Mouse (Mus musculus) forebrain, embryonic 15.5 days (tissue): ENCODE measurements at regions not wholly inside any gene's neighbourhood (a gene's known extent, or its start where the extent isn't known, plus 50 kb on each side); places are given as distances from the start of the nearest gene placed in this dataset.

ENCODE experiments used
- ATAC-seq: fragments of 200-750 bp; cut with Nextera tagmentation; replicated peaks from 2 replicates; pipeline ENCODE4 v1.8.0; 2017; ENCODE audit warnings: mild to moderate bottlenecking, moderate TSS enrichment, moderate library complexity
- H3K27ac ChIP-seq: fragments of 300-500 bp; sonication (generic); replicated peaks from 2 replicates; pipeline ENCODE4 v1.5.1; 2015; ENCODE audit warnings: mild to moderate bottlenecking, inconsistent platforms
- H3K27me3 ChIP-seq: fragments of 300-500 bp; sonication (generic); 2 replicates; pipeline ENCODE4 v1.6.1; 2015; ENCODE audit warnings: inconsistent platforms
- H3K36me3 ChIP-seq: fragments of 300-500 bp; sonication (generic); 2 replicates; pipeline ENCODE4 v1.6.1; 2015; ENCODE audit warnings: mild to moderate bottlenecking, inconsistent platforms
- H3K4me1 ChIP-seq: fragments of 300-500 bp; sonication (generic); 2 replicates; pipeline ENCODE4 v1.6.1; 2015; ENCODE audit warnings: inconsistent platforms
- H3K4me2 ChIP-seq: fragments of 300-500 bp; sonication (generic); replicated peaks from 2 replicates; pipeline ENCODE4 v1.6.1; 2015; ENCODE audit warnings: mild to moderate bottlenecking, inconsistent platforms
- H3K4me3 ChIP-seq: fragments of 300-500 bp; sonication (generic); 2 replicates; pipeline ENCODE4 v1.5.1; 2015; ENCODE audit warnings: mild to moderate bottlenecking, inconsistent platforms
- H3K9ac ChIP-seq: fragments of 300-500 bp; sonication (generic); replicated peaks from 2 replicates; pipeline ENCODE4 v1.6.1; 2015; ENCODE audit warnings: mild to moderate bottlenecking, inconsistent platforms
- H3K9me3 ChIP-seq: fragments of 300-500 bp; sonication (generic); 2 replicates; pipeline ENCODE4 v1.6.1; 2016; ENCODE audit warnings: inconsistent platforms
- WGBS: fragments of 180-500 bp; shearing (Covaris S2); methylation state at CpG from one replicate; pipeline ENCODE4 v1.1.7; 2015; ENCODE audit warnings: mixed read lengths; 5-methylcytosine and 5-hydroxymethylcytosine counted together

- peaks cover 16% of the 10 kb centered on the region for H3K4me1 ChIP-seq
- peak overlapping the region; percentile 30 for H3K4me2 ChIP-seq
- no peak overlapping the region for H3K27ac ChIP-seq
- no peaks in the 10 kb centered on the region for H3K27me3 ChIP-seq
- ATAC-seq = no peak
- H3K9ac ChIP-seq = no peak overlapping the region
- H3K4me3 ChIP-seq = no peak overlapping the region
- no peaks in the 10 kb centered on the region for H3K36me3 ChIP-seq
- H3K9me3 ChIP-seq = no peaks in the 10 kb centered on the region
- WGBS = 26% methylated on average over 14 of the region's 14 CpGs
These were observed 274.3 kb downstream of the 1700129C05Rik start for GRCm38 (mm10) chr14:58868176-58868949.

DNA sequence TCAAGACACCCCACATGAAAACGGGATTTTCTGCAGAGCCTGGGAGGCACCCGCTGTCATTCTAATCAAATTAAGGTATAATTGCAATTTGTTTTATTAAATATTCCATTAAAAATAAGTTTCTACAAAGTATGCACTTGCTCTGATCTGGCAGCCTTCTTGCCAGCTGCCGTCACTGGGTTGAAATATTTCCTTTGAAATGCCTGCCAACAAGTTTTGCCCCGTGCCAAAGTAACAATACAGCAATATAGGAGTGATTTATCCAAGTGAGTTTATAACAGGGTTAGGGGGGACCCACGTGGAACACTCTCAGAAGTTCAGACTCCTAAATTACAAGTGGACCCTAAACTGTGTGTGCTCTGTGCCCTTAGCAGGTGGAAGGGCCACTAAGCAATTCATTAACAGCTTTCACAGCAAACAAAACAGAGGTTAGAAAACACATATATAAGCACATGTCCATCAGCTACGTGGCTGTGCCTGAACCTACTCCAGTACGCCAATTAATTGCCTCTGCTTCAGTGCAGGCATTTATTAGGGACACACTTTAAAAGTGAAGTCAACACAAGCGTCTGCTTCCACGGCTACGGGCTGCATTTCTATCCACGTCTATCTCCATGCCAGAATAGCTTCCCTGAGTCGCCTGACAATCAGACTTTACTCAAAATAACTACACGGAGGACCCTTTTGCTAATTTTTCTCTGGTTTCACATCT is 275.1 kb downstream of the 1700129C05Rik start:
- H3K9ac ChIP-seq = no peak overlapping the region

GRCm38 (mm10) chr14:58854871-58855270 is 287.8 kb downstream of the 1700129C05Rik start:
- 88% methylated on average over 4 of the region's 4 CpGs for WGBS

More for the DNA sequence above, 275.1 kb downstream of the 1700129C05Rik start:
- H3K4me1 ChIP-seq = peaks cover 16% of the 10 kb centered on the region
- peak overlapping the region; percentile 30 for H3K4me2 ChIP-seq
- no peaks in the 10 kb centered on the region for H3K27me3 ChIP-seq
- no peaks in the 10 kb centered on the region for H3K36me3 ChIP-seq
- no peaks in the 10 kb centered on the region for H3K9me3 ChIP-seq
- H3K27ac ChIP-seq = no peak overlapping the region
- H3K4me3 ChIP-seq = no peak overlapping the region
- WGBS = 8% methylated on average over 13 of the region's 13 CpGs
- peak; percentile 68 for ATAC-seq

DNA sequence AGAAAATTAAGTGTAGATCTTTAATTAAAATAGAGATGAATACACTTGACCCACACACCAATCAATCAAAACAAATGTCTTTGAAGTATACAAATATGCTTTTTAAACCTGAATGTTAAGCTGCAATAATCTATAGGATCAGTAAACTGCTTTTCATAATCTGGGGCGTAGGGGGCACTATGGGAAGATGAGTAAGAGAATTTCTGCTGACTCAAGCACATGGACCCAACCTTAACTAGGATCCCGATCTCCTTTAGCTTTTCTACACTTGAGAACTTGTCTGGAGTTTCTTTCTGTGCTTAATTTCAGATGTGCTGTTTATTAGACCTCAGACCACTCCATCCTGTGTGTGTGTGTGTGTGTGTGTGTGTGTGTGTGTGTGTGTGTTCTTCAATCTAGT is 298.1 kb downstream of the 1700129C05Rik start:
- Histone ChIP-seq H3K4me3 (no peak overlapping the region), H3K27ac (no peak overlapping the region), H3K4me1 (no peaks in the 10 kb centered on the region), H3K9ac (no peak overlapping the region), H3K9me3 (no peaks in the 10 kb centered on the region), H3K27me3 (no peaks in the 10 kb centered on the region), H3K36me3 (no peaks in the 10 kb centered on the region), H3K4me2 (no peak overlapping the region)
- ATAC-seq = no peak
- 85% methylated on average over 2 of the region's 2 CpGs for WGBS

More at GRCm38 (mm10) chr14:58854871-58855270, 287.8 kb downstream of the 1700129C05Rik start:
- H3K27ac ChIP-seq = no peak overlapping the region
- no peaks in the 10 kb centered on the region for H3K27me3 ChIP-seq
- H3K36me3 ChIP-seq = no peaks in the 10 kb centered on the region
- no peak overlapping the region for H3K4me2 ChIP-seq
- H3K4me3 ChIP-seq = no peak overlapping the region
- H3K9ac ChIP-seq = no peak overlapping the region
- no peak for ATAC-seq
- no peaks in the 10 kb centered on the region for H3K9me3 ChIP-seq
- H3K4me1 ChIP-seq = no peaks in the 10 kb centered on the region

- Histone ChIP-seq H3K4me3 (no peak overlapping the region), H3K4me2 (no peak overlapping the region), H3K27ac (no peak overlapping the region), H3K36me3 (no peaks in the 10 kb centered on the region), H3K4me1 (no peaks in the 10 kb centered on the region), H3K9ac (no peak overlapping the region), H3K27me3 (no peaks in the 10 kb centered on the region), H3K9me3 (no peaks in the 10 kb centered on the region)
- no peak for ATAC-seq
- WGBS = 100% methylated on average over 1 of the region's 1 CpGs
These were observed 300.4 kb downstream of the 1700129C05Rik start for GRCm38 (mm10) chr14:58842196-58842886.

DNA sequence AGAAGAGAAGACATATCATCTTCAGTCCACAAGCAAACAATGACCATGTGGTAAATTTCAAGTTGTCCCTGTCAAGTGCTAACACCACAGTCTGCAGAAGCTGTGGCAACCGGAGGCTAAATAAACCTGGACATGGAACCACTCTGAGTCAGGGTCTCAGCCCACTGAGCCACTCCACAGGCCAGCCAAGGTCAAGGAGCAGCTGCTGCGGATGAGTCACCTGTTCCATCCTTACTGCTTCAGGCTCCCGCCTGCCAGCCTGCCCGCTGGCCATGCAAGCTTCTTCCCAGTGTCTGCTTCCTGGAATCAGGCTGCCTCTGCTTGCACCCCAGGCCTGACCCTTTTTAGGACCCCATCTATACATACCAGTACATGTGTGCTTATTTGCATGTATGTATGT is 319.8 kb downstream of the 1700129C05Rik start:
- Histone ChIP-seq H3K4me1 (no peaks in the 10 kb centered on the region), H3K36me3 (no peaks in the 10 kb centered on the region), H3K9me3 (no peaks in the 10 kb centered on the region), H3K27me3 (no peaks in the 10 kb centered on the region), H3K9ac (no peak overlapping the region), H3K4me2 (no peak overlapping the region), H3K4me3 (no peak overlapping the region), H3K27ac (no peak overlapping the region)
- 91% methylated on average over 4 of the region's 4 CpGs for WGBS
- ATAC-seq = no peak

DNA sequence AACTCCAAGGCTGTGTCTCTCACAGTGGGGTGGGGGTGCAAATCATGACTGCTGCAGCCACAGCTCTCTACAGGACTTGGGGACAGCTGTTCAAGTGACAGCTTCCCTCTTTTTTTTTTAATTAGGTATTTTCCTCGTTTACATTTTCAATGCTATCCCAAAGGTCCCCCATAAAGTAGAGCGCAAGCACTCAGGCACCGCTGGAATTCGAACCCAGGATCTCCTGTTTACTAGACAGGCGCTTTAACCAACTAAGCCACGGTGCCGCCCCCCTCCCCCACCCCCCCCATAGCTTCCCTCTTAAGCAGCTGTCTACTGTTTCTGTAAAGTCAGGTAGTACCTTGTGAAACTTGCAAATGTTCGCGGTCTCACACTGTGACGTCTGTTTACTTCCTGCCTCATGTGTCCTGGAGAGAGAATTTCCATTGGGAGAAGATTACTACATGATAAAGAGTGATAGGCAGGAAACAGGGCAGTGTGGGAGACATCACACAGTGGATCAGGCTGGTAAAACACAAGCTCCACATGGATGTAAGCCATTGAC is 324.7 kb downstream of the 1700129C05Rik start:
- no peak for ATAC-seq
- H3K4me3 ChIP-seq = no peak overlapping the region
- no peak overlapping the region for H3K4me2 ChIP-seq
- WGBS = 82% methylated on average over 10 of the region's 10 CpGs
- no peak overlapping the region for H3K27ac ChIP-seq
- no peak overlapping the region for H3K9ac ChIP-seq
- H3K27me3 ChIP-seq = no peaks in the 10 kb centered on the region
- H3K36me3 ChIP-seq = no peaks in the 10 kb centered on the region
- peaks cover 4% of the 10 kb centered on the region; the same call in 1 of the 2 replicates for H3K4me1 ChIP-seq
- H3K9me3 ChIP-seq = no peaks in the 10 kb centered on the region

DNA sequence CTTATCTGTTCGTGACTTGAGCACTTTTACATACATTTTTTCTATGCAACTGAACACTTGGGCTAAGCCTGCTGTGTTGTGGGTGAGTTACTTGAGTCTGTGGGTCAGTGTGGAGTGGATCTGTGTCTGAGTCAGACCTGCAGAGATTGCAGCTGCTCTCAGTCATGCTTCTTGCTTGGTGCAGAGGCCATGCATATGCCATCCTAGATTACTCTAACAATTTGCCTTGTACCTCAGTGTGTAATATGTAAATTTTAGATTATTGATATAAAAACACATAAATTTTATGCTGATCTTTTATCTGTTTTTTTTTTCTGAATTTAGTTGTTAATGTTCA is 326.2 kb downstream of the 1700129C05Rik start:
- H3K4me3 ChIP-seq = no peak overlapping the region
- H3K27me3 ChIP-seq = no peaks in the 10 kb centered on the region
- 61% methylated on average over 1 of the region's 1 CpGs for WGBS
- H3K36me3 ChIP-seq = no peaks in the 10 kb centered on the region
- H3K9me3 ChIP-seq = no peaks in the 10 kb centered on the region
- 0 out of 2 replicates have a peak, but pooled peaks have one; percentile 53 for ATAC-seq
- no peak overlapping the region for H3K27ac ChIP-seq
- peaks cover 4% of the 10 kb centered on the region; the same call in 1 of the 2 replicates for H3K4me1 ChIP-seq
- H3K9ac ChIP-seq = no peak overlapping the region
- H3K4me2 ChIP-seq = no peak overlapping the region

DNA sequence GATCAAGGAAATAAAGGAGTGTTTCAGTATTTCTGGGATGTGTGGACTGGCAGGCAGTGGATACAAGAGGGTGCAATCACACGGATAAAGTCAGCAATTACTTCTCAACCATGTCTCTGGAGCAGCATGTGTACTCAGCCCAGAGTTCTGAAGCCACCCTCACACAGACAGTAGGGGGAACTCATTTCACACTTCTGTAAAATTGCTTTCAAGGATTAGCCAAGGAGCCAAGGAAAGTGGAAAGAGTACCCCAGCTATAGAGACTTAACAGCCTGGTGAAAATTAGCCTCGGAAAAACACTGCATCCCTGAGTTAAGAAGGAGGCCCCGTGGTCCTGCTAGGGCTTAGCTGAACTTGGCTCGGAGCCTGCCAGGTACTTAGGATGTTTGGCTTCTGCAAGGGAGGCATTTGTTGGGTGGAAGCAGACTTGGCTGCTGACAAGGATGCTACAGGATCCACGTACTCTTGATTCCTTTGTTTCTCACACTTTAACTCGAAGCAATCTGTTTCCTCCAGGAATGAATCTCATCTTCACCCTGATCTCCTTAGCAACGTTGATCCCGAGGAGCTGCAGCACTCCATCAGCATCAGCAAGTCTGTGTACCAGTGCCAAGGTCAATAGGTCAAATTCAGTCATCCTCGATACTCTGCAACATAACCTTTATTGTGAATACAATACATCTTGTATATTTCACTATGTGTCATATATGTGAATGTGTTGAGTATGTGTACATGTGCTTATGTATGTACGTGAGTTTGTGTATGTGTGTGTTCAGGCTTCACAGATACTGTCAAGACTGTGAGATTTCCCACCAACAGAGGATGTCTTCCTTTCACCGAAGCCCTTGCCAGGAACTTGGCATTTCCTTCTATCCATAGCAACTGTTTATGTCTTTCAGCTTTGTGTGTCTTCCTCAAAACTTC is 326.8 kb downstream of the 1700129C05Rik start:
- Histone ChIP-seq H3K9me3 (no peaks in the 10 kb centered on the region), H3K27me3 (no peaks in the 10 kb centered on the region), H3K4me1 (peaks cover 4% of the 10 kb centered on the region; the same call in 1 of the 2 replicates), H3K4me2 (no peak overlapping the region), H3K27ac (0 out of 2 replicates have a peak overlapping the region, but pooled peaks have one; percentile 6), H3K36me3 (no peaks in the 10 kb centered on the region), H3K9ac (no peak overlapping the region), H3K4me3 (no peak overlapping the region)
- WGBS = 55% methylated on average over 11 of the region's 11 CpGs
- ATAC-seq = peak; percentile 63

DNA sequence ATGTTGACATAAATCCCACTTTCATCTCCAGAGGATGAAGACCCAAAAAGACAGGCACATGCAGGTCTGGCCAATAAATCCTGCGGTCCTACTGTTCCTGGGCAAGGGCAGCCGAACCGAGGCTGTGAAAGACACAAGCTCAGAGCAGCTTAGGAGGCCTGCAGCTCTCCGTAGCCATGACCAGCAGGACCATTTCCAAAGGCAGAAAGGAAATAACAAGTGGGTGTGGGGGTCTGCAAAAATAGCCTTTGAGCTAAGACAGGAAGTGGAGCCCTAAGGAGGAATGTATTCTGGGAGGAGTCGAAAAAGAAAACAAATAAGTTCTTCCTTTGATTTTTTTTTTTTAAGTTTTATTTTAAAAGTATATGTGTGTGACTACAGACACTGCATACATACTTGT is 330.1 kb downstream of the 1700129C05Rik start:
- no peak overlapping the region for H3K9ac ChIP-seq
- no peak overlapping the region for H3K4me2 ChIP-seq
- H3K4me1 ChIP-seq = peaks cover 4% of the 10 kb centered on the region; the same call in 1 of the 2 replicates
- no peaks in the 10 kb centered on the region for H3K9me3 ChIP-seq
- 81% methylated on average over 5 of the region's 5 CpGs for WGBS
- no peak overlapping the region for H3K4me3 ChIP-seq
- H3K27ac ChIP-seq = no peak overlapping the region
- no peak for ATAC-seq
- no peaks in the 10 kb centered on the region for H3K36me3 ChIP-seq
- no peaks in the 10 kb centered on the region for H3K27me3 ChIP-seq

- H3K4me1 ChIP-seq = no peaks in the 10 kb centered on the region
- no peak overlapping the region for H3K9ac ChIP-seq
- no peak overlapping the region for H3K27ac ChIP-seq
- H3K9me3 ChIP-seq = no peaks in the 10 kb centered on the region
- H3K27me3 ChIP-seq = no peaks in the 10 kb centered on the region
- no peak overlapping the region for H3K4me3 ChIP-seq
- H3K36me3 ChIP-seq = no peaks in the 10 kb centered on the region
- H3K4me2 ChIP-seq = no peak overlapping the region
- ATAC-seq = no peak
These were observed 341.3 kb downstream of the 1700129C05Rik start for GRCm38 (mm10) chr14:58801402-58801861.
